ENCODE assay signal across 11 mouse cellular contexts in genomic region chr5:22031653-22032052, GRCm38 (mm10).
DNase-seq lines count a peak whose midpoint lies in the region; ATAC-seq lines count a peak whose summit lies in the region.
"Had no signal": no experiment of that assay in that cellular context is flagged by ENCODE, and none has a peak within 500 bp of the region (broad histone marks: within the 10 kb centered on the region; RNA-seq: fewer than 3 reads in every experiment).

No protein-coding gene starts in this region.

- H3K27me3 ChIP-seq in forebrain, embryonic 12.5 days = no peaks in the 10 kb centered on the region
- 0 out of 2 replicates have a peak, but pooled peaks cover 11% of the 10 kb centered on the region for H3K27me3 ChIP-seq in forebrain, embryonic 10.5 days (ENCODE audit: poor library complexity, severe bottlenecking)
- no peaks in the 10 kb centered on the region for H3K27me3 ChIP-seq in limb, embryonic 11.5 days (ENCODE audit: control insufficient read depth, insufficient read depth, low read length)
- H3K27me3 ChIP-seq in limb, embryonic 10.5 days (ENCODE audit: low read depth, poor library complexity, severe bottlenecking) = no peaks in the 10 kb centered on the region
- H3K27me3 ChIP-seq: embryonic facial prominence, embryonic 13.5 days had no signal

- 34% methylated on average over 7 of the region's 7 CpGs for WGBS in forebrain, embryonic 12.5 days
- 40% methylated on average over 7 of the region's 7 CpGs for WGBS in forebrain, embryonic 10.5 days
- 24% methylated on average over 7 of the region's 7 CpGs for WGBS in limb, embryonic 11.5 days
- WGBS in limb, embryonic 10.5 days = 36% methylated on average over 7 of the region's 7 CpGs

- no peaks in the 10 kb centered on the region for H3K9me3 ChIP-seq in forebrain, embryonic 12.5 days
- no peaks in the 10 kb centered on the region for H3K9me3 ChIP-seq in forebrain, embryonic 10.5 days
- no peaks in the 10 kb centered on the region for H3K9me3 ChIP-seq in limb, embryonic 11.5 days (ENCODE audit: control insufficient read depth, low read length)
- no peaks in the 10 kb centered on the region for H3K9me3 ChIP-seq in limb, embryonic 10.5 days (replicated peaks)
- H3K9me3 ChIP-seq: embryonic facial prominence, embryonic 13.5 days; G1E had no signal

- DNase-seq in forebrain, embryonic 10.5 days (ENCODE audit: extremely low spot score, low spot score) = no peak
- no peak for DNase-seq in limb, embryonic 11.5 days (ENCODE audit: low spot score)
- DNase-seq in limb, embryonic 10.5 days (ENCODE audit: low spot score) = no peak
- DNase-seq in mesoderm, embryonic 11.5 days (ENCODE audit: low read depth, low spot score) = peak; percentile 82
- DNase-seq in retina, postnatal 1 day = peak; percentile 60
- DNase-seq in adipocyte (ENCODE audit: low spot score) = no peak
- DNase-seq in spleen, postnatal 10 days (ENCODE audit: low spot score in 2 of 2) = no peak
- DNase-seq: gastrocnemius, postnatal 10 days had no signal

- no peak overlapping the region for H3K4me3 ChIP-seq in forebrain, embryonic 12.5 days (replicated peaks)
- no peak overlapping the region for H3K4me3 ChIP-seq in forebrain, embryonic 10.5 days
- H3K4me3 ChIP-seq in limb, embryonic 11.5 days (ENCODE audit: low read depth, low read length) = no peak overlapping the region
- H3K4me3 ChIP-seq in limb, embryonic 10.5 days = no peak overlapping the region
- H3K4me3 ChIP-seq: embryonic facial prominence, embryonic 13.5 days had no signal

- H3K4me2 ChIP-seq in forebrain, embryonic 12.5 days = no peak overlapping the region
- 0 out of 2 replicates have a peak overlapping the region, but pooled peaks have one; percentile 1 for H3K4me2 ChIP-seq in limb, embryonic 11.5 days (ENCODE audit: low read depth, severe bottlenecking)
- H3K4me2 ChIP-seq: embryonic facial prominence, embryonic 13.5 days had no signal

- peaks cover 5% of the 10 kb centered on the region; the same call in 1 of the 2 replicates for H3K4me1 ChIP-seq in forebrain, embryonic 12.5 days
- H3K4me1 ChIP-seq in forebrain, embryonic 10.5 days = peaks cover 16% of the 10 kb centered on the region
- H3K4me1 ChIP-seq in limb, embryonic 11.5 days (ENCODE audit: control insufficient read depth, insufficient read depth, low read length) = no peaks in the 10 kb centered on the region
- peaks cover 24% of the 10 kb centered on the region for H3K4me1 ChIP-seq in limb, embryonic 10.5 days
- H3K4me1 ChIP-seq: embryonic facial prominence, embryonic 13.5 days had no signal

- H3K36me3 ChIP-seq in forebrain, embryonic 12.5 days (replicated peaks) = no peaks in the 10 kb centered on the region
- H3K36me3 ChIP-seq in forebrain, embryonic 10.5 days (replicated peaks) = no peaks in the 10 kb centered on the region
- H3K36me3 ChIP-seq in limb, embryonic 11.5 days (ENCODE audit: control insufficient read depth, insufficient read depth, low read length) = no peaks in the 10 kb centered on the region
- no peaks in the 10 kb centered on the region for H3K36me3 ChIP-seq in limb, embryonic 10.5 days
- H3K36me3 ChIP-seq: embryonic facial prominence, embryonic 13.5 days; G1E had no signal

- no peak overlapping the region for H3K9ac ChIP-seq in forebrain, embryonic 12.5 days
- no peak overlapping the region for H3K9ac ChIP-seq in limb, embryonic 11.5 days (ENCODE audit: low read length)
- H3K9ac ChIP-seq: embryonic facial prominence, embryonic 13.5 days had no signal

- peak; percentile 76 for ATAC-seq in forebrain, embryonic 12.5 days (ENCODE audit: low FRiP score)
- no peak for ATAC-seq in limb, embryonic 11.5 days (ENCODE audit: insufficient number of reproducible peaks, low FRiP score, low TSS enrichment, low read depth)

- no peak overlapping the region for H3K27ac ChIP-seq in forebrain, embryonic 12.5 days
- H3K27ac ChIP-seq in forebrain, embryonic 10.5 days = no peak overlapping the region
- H3K27ac ChIP-seq in limb, embryonic 11.5 days (replicated peaks; ENCODE audit: low read depth, low read length) = no peak overlapping the region
- no peak overlapping the region for H3K27ac ChIP-seq in limb, embryonic 10.5 days
- H3K27ac ChIP-seq: embryonic facial prominence, embryonic 13.5 days had no signal

Comparison
In these comparisons a context has a peak if more than half of its experiments do, and no peak if none do; other contexts are left out.
1. DNase-seq: peak in mesoderm, embryonic 11.5 days (single experiment) and retina, postnatal 1 day (single experiment); none in forebrain, embryonic 10.5 days (single experiment), limb, embryonic 11.5 days (single experiment), limb, embryonic 10.5 days (single experiment), adipocyte (single experiment) and spleen, postnatal 10 days (0 of 2).